Mouse (Mus musculus) large intestine, adult 2 months (tissue): Measurements from ENCODE around the gene Mical3. TPM values are rescaled to one million over a fixed set of nuclear protein-coding genes. Genes with fewer than 3 reads are reported as not detected.
A peak's percentile ranks its signal among the peaks of the same experiment; 100 is the strongest.

ENCODE experiments used
- DNase-seq: peaks from one replicate; pipeline ENCODE4 v3.0.0-alpha.2; 2012; ENCODE audit warnings: low read depth, low spot score
- WGBS: fragments of 180-500 bp; shearing (Covaris S2); methylation state at CpG from one replicate; pipeline ENCODE4 v1.1.7; 2018; 5-methylcytosine and 5-hydroxymethylcytosine counted together
- polyA plus RNA-seq: library from polyadenylated mRNA; depleted of rRNA; stranded (reverse); fragments of >200 nt; gene quantifications from 2 replicates; pipeline ENCODE4 v1.2.3, GENCODE M21; 2012

Mical3 gene
- polyA plus RNA-seq, 1 experiment = 8.1 TPM

- DNase-seq = no peak
- 79% methylated on average over 8 of the region's 8 CpGs for WGBS
These were observed 37.0 kb downstream of the Mical3 start for GRCm38 (mm10) chr6:121093662-121094408.

- 90% methylated on average over 11 of the region's 11 CpGs for WGBS
- DNase-seq = no peak
These were observed 40.0 kb downstream of the Mical3 start for GRCm38 (mm10) chr6:121090786-121091185.

- 76% methylated on average over 22 of the region's 22 CpGs for WGBS
- no peak for DNase-seq
These were observed 43.1 kb downstream of the Mical3 start for GRCm38 (mm10) chr6:121087586-121088245.

- 79% methylated on average over 10 of the region's 10 CpGs for WGBS
- DNase-seq = no peak
These were observed 43.7 kb downstream of the Mical3 start for GRCm38 (mm10) chr6:121087127-121087526.

- WGBS = 84% methylated on average over 9 of the region's 9 CpGs
- DNase-seq = no peak
These were observed 44.6 kb downstream of the Mical3 start for GRCm38 (mm10) chr6:121086226-121086625.

- no peak for DNase-seq
- 87% methylated on average over 6 of the region's 6 CpGs for WGBS
These were observed 46.7 kb downstream of the Mical3 start for GRCm38 (mm10) chr6:121084050-121084480.

GRCm38 (mm10) chr6:121082094-121082473 is 48.7 kb downstream of the Mical3 start:
- WGBS = 93% methylated on average over 10 of the region's 10 CpGs
- DNase-seq = no peak

- no peak for DNase-seq
- 77% methylated on average over 26 of the region's 26 CpGs for WGBS
These were observed 49.3 kb downstream of the Mical3 start for GRCm38 (mm10) chr6:121081288-121082093.

- 59% methylated on average over 5 of the region's 5 CpGs for WGBS
- DNase-seq = no peak
These were observed 52.6 kb downstream of the Mical3 start for GRCm38 (mm10) chr6:121078175-121078574.

- WGBS = 65% methylated on average over 12 of the region's 12 CpGs
- DNase-seq = no peak
These were observed 53.8 kb downstream of the Mical3 start for GRCm38 (mm10) chr6:121076929-121077566.

- DNase-seq = no peak
- 95% methylated on average over 1 of the region's 1 CpGs for WGBS
These were observed 55.0 kb downstream of the Mical3 start for GRCm38 (mm10) chr6:121075763-121076162.

- DNase-seq = no peak
These were observed 57.5 kb downstream of the Mical3 start for GRCm38 (mm10) chr6:121073312-121073711.

GRCm38 (mm10) chr6:121072615-121073014 is 58.2 kb downstream of the Mical3 start:
- 73% methylated on average over 2 of the region's 2 CpGs for WGBS

More at GRCm38 (mm10) chr6:121073312-121073711, 57.5 kb downstream of the Mical3 start:
- 83% methylated on average over 7 of the region's 7 CpGs for WGBS

GRCm38 (mm10) chr6:121070584-121071230 is 60.1 kb downstream of the Mical3 start:
- 71% methylated on average over 9 of the region's 9 CpGs for WGBS
- DNase-seq = no peak

More at GRCm38 (mm10) chr6:121072615-121073014, 58.2 kb downstream of the Mical3 start:
- DNase-seq = no peak

- DNase-seq = no peak
- WGBS = 76% methylated on average over 8 of the region's 8 CpGs
These were observed 61.6 kb downstream of the Mical3 start for GRCm38 (mm10) chr6:121069156-121069555.

GRCm38 (mm10) chr6:121068087-121068464 is 62.7 kb downstream of the Mical3 start:
- 70% methylated on average over 7 of the region's 7 CpGs for WGBS
- peak; percentile 21 for DNase-seq

- DNase-seq = no peak
- WGBS = 58% methylated on average over 11 of the region's 11 CpGs
These were observed 63.2 kb downstream of the Mical3 start for GRCm38 (mm10) chr6:121067426-121068086.

- 53% methylated on average over 6 of the region's 6 CpGs for WGBS
- DNase-seq = no peak
These were observed 64.0 kb downstream of the Mical3 start for GRCm38 (mm10) chr6:121066761-121067160.
